Mouse (Mus musculus) forelimb bud, embryonic 11.5 days (tissue): ENCODE data around the gene Disc1.

ENCODE experiments used
- DNase-seq: peaks from one replicate; pipeline ENCODE4 v3.0.0-alpha.2; 2012; ENCODE audit warnings: low read depth, low spot score

The Disc1 gene

GRCm38 (mm10) chr8:125220608-125221007 is 166.6 kb downstream of the Disc1 start:
- DNase-seq: no peak

DNA sequence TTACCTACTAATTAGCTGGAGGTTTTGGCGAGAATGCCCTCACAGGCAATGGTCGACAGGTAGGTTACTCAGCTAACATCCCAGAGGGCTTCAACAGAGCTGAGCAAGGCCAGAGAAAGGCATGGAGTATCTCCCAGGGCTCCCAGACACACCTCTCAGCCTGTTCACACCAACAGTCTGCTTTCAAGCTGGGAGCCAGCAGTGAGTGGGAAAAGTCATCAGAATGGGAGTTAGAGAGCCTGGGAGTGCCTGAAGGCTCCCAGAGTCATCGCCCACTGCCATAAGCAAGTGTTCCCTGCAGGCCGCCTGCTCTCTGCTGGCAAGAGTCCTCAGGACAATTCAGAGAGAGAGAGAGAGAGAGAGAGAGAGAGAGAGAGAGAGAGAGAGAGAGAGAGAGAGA is 167.1 kb downstream of the Disc1 start:
- DNase-seq: no peak

DNA sequence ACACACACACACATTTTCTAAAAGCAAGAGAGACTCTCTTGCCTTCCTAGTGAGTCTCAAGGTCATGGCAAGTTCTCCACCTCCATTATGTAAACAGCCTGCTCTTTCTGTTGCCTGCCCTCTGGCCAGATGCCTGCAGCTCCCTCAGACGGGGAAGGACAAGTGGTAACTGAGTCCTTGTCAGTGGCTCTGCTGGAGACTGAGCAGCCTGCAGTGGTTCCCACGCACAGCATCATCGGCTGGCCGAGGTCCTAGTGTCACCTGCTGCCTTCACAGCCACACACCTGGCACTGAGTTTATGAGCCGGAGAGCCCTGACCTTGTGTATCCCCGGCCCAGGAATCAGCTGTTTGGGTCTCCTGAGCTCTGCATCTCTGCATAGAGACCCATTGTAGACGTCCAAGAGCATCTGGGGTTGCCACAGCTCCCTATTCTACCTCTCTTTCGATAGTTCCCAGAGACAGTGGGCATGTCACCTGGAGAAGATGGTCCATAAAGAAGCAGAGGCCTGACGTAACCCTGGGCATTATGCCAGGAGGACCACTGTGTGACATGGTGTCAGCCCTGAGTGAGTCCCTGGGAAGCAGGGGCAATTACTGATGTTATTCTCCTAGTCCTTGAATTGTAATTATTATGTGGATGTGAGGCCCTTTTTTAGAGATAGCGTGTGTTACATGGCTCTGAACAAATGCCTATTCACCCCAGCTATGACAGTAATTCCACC is 169.2 kb downstream of the Disc1 start:
- no peak for DNase-seq

- DNase-seq: no peak
Measured at GRCm38 (mm10) chr8:125224271-125224699, 170.3 kb downstream of the Disc1 start.

- DNase-seq: no peak
Measured at GRCm38 (mm10) chr8:125225266-125225665, 171.3 kb downstream of the Disc1 start.

GRCm38 (mm10) chr8:125226989-125227624 is 173.1 kb downstream of the Disc1 start:
- DNase-seq: no peak

GRCm38 (mm10) chr8:125230526-125231131 is 176.6 kb downstream of the Disc1 start:
- DNase-seq: no peak

DNA sequence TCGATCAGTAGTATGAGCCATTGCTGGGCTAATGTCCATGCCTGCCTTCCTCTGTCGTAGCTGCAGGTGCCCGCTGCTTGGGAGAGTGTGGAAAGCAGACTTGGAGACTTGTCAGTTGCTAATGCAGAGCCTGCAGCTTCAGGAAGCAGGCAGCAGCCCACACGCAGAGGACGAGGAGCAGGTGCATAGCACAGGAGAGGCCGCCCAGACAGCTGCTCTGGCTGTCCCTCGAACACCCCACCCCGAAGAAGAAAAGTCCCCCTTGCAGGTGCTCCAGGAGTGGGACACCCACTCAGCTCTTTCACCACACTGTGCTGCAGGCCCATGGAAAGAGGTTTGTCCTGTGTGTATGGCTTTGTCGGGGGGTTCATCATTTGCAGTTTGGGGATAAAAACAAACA is 178.7 kb downstream of the Disc1 start:
- no peak for DNase-seq

DNA sequence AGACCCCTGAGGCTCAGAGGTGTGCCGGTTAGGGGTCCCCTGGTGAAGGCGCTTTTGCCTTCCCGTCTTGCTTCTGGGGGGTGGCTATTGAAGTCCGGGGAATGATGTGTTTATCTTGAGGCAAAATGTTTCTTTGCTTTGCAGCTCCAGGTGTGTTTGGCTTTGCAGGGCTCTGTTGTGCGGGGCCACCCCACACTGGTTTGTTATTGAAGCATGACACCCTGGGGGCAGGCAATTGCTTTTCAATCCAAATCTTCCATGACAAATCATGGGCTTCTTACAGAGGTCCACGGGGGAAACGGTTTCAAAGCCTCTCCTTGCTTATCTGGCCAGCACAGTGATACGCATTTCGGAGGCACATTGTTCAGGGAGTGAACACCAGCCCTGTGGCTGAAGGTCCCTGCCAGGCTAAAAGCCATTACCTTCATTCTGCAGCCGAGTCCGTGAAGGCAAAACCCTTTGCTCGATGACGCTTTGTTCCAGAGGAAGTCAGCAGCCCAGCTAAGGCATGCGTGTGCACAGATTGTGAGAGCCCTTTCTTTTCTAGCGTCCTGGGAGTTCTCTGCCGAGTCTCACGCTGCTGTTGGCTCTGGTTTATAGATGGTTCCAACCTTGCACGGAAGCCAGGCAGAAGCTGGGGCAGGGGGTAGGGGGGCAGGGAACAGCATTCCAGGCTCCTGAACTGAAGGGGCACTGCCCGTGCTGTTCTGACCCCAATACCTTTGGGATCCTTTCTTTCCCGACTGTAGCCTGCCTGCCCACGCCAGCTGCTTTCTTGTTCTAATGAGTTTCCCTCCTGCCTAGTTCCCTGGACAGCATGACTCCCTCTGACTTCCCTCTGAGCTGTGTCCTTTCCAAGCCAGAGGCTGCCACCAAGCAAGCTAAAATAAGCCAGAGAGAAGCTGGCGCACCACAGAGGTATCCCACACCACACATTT is 182.2 kb downstream of the Disc1 start:
- peak; percentile 38 for DNase-seq

DNA sequence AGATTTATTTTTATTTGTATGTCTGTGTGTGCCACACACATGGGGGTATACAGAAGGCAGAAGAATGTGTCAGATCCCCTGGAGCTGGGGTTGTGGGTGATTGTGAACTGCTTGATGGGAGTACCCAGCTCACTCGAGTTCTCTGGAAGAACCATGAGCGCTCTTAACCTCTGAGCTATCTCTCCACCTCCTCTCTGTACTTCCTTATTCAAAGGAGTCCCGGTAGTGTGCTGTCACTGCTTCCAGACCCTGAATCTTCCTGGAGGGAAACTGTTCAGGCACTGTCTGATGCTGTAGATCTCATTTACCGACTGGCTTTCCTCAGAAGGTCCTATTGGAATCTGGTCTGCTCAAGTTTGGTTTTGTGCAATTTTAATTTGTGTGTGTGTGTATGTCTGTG is 186.8 kb downstream of the Disc1 start:
- no peak for DNase-seq

DNA sequence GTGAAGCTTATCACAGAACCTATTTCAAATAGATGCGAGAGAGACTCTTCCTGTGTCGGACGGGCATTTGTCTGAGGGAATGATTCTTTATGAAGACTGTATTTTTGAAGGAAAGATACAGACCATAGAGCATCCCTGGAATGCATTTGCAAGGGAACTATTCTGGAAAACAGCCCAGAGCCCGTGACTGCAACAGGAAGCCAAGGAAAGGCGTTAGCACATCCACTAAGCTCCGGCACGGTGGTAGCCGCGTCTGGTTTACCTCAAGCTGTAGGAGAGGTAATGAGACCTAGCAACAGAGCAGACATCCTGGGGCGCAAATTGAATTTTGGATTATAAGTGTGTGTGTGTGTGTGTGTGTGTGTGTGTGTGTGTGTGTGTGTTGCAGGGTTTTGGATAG is 188.4 kb downstream of the Disc1 start:
- peak; percentile 66 for DNase-seq

- DNase-seq: no peak
Measured at GRCm38 (mm10) chr8:125242921-125243320, 188.9 kb downstream of the Disc1 start.

DNA sequence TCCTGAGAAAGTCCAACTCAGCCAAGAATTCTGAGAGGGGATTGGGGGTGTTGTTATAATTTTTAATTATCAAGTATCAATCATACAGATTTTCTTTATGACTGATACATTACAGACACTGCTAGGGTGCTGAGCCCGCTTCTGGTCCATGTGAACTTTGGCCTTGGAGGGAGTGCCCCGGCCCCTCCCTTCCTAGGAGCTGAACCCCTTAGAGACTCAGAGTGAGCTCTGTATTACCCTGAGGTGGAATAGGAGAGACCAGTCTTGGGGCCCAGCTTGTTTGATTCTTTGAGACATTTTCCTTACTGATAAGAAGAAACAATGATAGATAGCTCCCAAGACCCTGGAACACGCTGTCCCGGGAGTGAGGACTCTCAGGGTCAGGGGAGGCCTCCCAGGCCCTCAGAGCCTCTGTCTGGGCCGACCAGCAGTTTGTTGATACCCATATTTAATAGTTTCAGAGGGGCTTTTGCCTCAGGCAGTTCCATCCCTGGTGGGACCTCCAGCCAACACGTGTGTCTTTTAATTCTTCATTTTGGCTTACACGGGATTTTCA is 192.8 kb downstream of the Disc1 start:
- no peak for DNase-seq

DNA sequence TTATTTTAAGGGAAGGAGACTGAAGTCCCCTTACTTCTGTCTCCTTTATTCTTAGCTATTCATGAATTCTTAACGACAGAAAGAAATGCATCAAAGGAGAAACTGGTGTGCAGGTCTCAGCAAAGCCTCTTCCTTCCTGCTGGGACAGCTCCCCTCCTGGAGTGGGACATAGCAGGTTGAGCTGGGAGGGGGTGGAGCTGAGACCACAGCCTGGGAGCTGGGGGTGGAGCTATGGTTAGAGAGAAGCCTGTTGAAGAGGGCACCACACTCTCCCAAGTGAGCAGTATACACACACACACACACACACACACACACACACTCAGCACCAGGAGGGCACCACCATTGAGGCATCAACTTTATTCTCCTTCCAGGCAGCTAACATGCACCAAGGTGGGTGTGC is 193.4 kb downstream of the Disc1 start:
- no peak for DNase-seq

DNA sequence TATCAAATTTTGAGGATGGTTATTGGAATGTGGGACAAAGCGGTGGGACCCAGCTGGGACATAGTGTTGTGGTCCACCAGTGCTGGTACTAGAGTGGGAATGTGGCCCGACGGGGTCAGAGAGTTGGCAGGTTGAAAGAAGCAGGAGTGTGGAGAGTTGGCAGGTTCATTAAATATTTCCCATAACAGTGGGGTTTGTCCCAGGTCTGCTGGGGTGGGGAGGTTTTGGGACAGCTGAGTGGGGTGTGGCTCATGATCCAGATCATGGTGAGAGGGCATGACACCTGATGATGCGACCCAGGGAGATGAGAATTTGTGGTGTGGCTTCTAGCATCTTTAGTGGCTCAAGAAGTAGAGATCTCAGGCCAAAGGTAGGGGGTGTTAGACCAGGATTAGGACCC is 199.0 kb downstream of the Disc1 start:
- DNase-seq: no peak

- DNase-seq: no peak
Measured at GRCm38 (mm10) chr8:125253505-125254180, 199.6 kb downstream of the Disc1 start.

DNA sequence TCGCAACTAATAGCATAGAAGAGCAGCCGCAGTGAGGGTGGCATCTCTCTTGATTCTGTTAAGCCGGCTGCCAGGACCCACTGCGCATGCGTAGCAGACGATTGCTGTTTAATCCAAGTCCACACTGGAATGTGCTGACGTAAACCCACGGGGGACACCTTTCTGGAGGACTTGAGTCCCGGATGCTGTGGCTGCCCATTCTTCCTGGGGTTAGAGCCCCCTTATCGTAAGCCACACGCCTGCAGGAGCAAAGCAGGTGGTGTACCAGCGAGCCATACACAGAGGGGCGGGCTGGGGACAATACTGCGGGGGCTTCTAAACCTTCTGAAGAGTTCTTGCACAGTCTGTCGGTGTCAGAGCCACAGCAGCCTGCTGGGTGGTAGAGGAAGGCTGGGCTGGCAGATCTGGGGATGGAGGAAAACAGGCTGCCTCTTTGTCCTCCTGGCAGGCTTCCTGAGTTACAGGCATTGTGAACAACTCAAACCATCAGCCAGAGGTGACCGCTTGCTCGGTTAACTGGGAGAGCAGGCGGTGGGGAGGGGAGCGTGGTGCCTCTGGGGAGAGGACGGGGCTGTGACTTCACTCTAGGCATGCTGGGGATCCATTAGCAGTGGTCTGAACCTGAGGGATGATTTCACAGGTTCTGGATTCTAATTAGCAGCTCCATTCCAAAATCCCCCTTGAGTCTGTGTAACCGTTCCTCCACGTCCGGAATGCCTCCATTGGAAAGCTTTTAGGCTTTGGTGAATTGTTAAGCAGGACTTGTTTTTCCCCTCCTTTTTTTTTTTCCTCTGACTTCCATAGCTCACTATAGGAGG is 200.4 kb downstream of the Disc1 start:
- peak; percentile 85 for DNase-seq

- DNase-seq: no peak
Measured at GRCm38 (mm10) chr8:125255006-125255685, 201.2 kb downstream of the Disc1 start.

GRCm38 (mm10) chr8:125257660-125258059 is 203.7 kb downstream of the Disc1 start:
- no peak for DNase-seq
